Mouse (Mus musculus): ENCODE data around the gene Slc19a3.
"Not testable (repeated sequence)": the region's sequence is repeated elsewhere in the genome, so short reads cannot be mapped to it uniquely, and the experiment has no call there.

Slc19a3 gene

DNA sequence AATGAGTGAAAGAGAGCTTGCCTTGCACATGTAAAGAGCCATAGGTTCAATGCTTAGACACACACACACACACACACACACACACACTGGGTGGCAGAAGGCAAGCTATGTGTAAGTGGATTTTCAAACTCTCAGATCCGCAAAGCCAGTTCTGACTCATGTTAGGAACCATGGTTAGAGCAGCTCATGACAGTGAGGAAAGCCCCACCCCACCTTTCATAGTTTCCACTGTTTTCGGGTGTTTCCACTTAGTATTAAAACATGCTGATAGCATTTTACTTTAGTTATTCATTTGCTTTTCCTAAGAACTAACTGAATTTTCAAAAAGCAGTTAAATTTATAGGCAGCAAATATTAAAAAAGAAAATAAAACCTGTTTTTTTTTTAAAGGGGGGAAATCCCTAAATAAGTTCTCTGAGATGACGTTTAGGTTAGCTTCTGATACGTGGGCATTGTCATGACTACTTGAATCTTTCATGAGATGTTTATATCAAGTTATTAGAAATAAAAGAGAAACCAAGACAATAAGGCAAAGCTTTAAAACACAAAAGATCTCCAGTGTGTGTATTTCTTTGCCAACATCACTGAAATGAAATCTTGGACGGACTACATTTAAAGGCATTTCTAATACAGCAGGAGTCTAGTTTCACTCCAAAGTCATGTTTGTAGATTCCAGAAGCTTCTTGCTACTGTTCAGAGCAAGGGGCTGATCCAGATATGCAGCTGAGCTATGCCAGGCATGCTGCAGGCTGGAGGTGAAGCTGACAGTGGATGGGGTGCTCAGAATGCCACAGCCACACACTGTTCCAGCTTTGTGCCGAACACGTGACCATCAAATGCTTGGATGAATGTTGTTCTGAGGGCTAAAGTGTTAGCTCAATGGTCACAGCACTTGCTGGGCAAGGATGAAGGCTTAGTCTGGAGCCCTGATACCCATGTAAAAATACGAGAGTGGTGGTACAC, 31.7 kb downstream of the Slc19a3 start:
- no peak for DNase-seq (ENCODE audit: low spot score)

- not testable (repeated sequence) for DNase-seq (ENCODE audit: low spot score)
Observed at GRCm38 (mm10) chr1:83000306-83000705, 37.9 kb downstream of the Slc19a3 start, which contains the start of gene Gm47959. TSS of gene Gm47959 (plus strand) at chr1:83000548.

DNA sequence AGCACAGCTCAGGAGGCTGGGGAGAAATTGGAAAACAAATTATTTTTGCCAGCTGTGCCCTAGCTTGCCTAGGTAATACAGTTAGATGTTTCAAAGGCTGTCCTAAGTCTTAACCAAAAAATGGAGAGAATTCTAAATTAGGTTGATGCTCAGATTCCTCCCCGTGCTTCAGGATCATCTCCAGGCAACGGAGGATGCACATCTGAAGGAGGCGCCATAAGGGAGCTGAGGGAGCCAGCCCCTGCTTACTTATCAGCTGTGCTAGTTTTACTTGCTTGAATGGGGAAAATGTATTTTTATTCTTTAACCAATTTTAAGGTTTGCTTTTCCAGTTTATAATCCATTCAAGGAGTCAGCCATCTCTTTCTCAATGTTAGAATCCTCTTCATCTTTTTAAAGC, 44.3 kb downstream of the Slc19a3 start:
- DNase-seq (ENCODE audit: low spot score) = no peak

DNA sequence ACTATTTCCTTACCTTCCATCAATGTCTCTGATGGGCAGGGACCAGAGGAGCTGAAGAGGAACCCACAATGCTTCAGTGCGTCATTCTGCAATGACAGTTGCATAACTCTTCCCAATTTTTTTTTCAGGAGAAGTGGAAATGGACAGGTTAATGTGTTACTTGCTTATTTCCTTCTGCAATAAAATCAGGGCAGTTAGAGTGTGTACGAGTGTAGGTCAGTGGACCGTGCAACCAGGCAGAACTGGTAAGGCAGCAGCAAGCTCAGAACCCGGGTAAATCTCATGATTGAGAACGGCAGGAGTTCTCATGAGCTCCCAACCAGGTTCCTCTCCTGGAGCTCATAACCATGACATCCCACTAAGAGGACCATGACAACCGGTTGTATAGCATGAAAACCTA, 46.2 kb downstream of the Slc19a3 start:
- DNase-seq (ENCODE audit: low spot score) = no peak

DNA sequence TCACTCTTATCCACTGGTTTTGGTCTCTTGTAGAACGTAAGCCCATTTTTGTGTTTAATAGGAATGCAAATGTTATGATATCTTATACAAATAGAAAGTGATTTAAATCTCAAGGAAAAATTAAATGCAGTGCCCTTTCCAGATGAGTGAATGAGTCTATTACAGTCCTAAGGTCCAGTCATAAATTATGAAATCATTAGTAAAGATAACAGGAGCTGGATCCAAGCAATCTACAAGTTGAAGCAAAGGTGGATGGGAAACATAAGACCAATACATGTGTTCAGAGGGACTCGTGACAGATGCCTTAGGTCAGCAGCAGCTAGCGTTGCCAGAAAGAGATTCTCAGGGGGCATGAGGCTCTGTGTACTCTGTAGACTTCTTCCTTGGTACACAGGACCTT, 46.7 kb downstream of the Slc19a3 start:
- no peak for DNase-seq (ENCODE audit: low spot score)

GRCm38 (mm10) chr1:82991062-82991461, 47.2 kb downstream of the Slc19a3 start:
- no peak for DNase-seq (ENCODE audit: low spot score)

- DNase-seq (ENCODE audit: low spot score) = no peak
Observed at GRCm38 (mm10) chr1:82987530-82988198, 50.6 kb downstream of the Slc19a3 start.

- DNase-seq (ENCODE audit: low spot score) = no peak
Observed at GRCm38 (mm10) chr1:82986738-82987137, 51.5 kb downstream of the Slc19a3 start.

GRCm38 (mm10) chr1:82977840-82978239, 60.4 kb downstream of the Slc19a3 start:
- DNase-seq (ENCODE audit: low spot score) = no peak

DNA sequence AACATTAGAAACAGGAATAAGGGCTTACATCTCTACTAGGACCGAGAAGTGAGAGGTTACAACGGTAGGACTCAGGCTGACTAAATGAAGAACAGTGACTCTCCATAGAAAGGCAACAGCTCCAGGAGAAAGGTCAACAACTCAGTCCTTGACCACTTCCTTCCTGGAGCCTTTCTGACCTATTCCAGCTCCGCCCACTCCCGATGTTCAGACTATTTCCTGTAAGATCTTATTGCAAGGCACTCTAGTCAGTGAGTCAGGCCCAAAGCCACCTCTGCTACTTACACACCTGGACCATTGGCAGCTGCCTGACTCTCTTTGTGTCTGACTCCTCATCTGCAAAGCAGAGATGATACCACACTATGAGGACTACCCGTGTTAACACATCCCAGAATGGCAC, 62.5 kb downstream of the Slc19a3 start:
- DNase-seq (ENCODE audit: low spot score) = no peak

DNA sequence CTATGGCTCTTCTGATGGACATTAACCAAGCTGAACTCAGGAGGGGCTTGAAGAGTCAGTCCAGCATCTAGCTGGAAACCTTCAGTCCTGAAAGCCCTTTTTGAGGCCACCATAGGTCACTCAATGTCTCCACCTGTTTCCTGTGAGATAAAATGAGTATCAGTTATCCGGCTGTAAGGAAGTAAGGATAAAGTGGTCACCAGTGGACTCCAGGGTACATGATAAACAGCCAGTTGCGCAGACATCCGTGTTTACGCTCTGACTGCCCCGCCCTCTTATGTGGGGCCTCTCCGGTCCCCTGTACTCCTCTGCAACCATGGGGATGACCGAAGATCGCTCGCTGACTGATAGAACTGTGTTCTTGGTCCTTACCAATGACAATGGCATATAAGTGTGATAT, 63.9 kb downstream of the Slc19a3 start:
- DNase-seq (ENCODE audit: low spot score) = no peak

GRCm38 (mm10) chr1:82973901-82974300, 64.3 kb downstream of the Slc19a3 start:
- no peak for DNase-seq (ENCODE audit: low spot score)

GRCm38 (mm10) chr1:82973244-82973643, 65.0 kb downstream of the Slc19a3 start:
- no peak for DNase-seq (ENCODE audit: low spot score)

DNA sequence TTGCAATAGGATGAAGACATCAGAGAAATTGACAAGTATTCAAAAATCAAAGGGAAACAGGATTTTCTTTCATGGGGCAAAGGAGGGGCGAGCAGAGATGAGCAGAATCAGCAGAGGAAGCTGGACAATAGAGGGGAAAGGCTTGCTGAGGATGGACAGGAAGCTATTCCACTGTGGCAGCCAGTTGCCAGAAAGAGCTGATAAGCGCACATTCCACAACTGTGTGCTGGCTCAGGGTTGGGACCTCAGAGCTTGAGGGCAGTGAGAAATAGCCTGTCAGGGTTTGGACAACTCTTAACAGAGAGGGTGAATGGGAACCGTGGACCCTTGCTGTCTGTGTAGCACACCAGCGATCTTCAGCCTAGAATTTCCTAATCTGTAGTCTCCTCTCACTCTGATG, 66.2 kb downstream of the Slc19a3 start:
- no peak for DNase-seq (ENCODE audit: low spot score)

- no peak for DNase-seq (ENCODE audit: low spot score)
Observed at GRCm38 (mm10) chr1:82966413-82966812, 71.8 kb downstream of the Slc19a3 start.
